Mouse (Mus musculus) forebrain, embryonic 14.5 days (tissue): ENCODE measurements around the gene Desi2. TPM values are rescaled to one million over a fixed set of nuclear protein-coding genes. Genes with fewer than 3 reads are reported as not detected.
A peak's percentile ranks its signal among the peaks of the same experiment; 100 is the strongest.
"Not testable (repeated sequence)": the region's sequence is repeated elsewhere in the genome, so short reads cannot be mapped to it uniquely, and the experiment has no call there.

Source experiments
- ATAC-seq: fragments of 200-750 bp; cut with Nextera tagmentation; 2 replicates; pipeline ENCODE4 v1.8.0; 2017; ENCODE audit warnings: mild to moderate bottlenecking, moderate library complexity
- DNase-seq: peaks from one replicate; pipeline ENCODE4 v3.0.0-alpha.2; 2015; ENCODE audit warnings: low spot score
- H3K27ac ChIP-seq: fragments of 300-500 bp; sonication (generic); 2 replicates; pipeline ENCODE4 v1.5.1; 2014; ENCODE audit warnings: low read depth, mild to moderate bottlenecking, control low read depth, low read length, moderate library complexity
- H3K27me3 ChIP-seq: fragments of 300-500 bp; sonication (generic); replicated peaks from 2 replicates; pipeline ENCODE4 v1.6.1; 2014; ENCODE audit warnings: low read length, control low read depth, mixed read lengths; ENCODE audit not compliant: control insufficient read depth, insufficient read depth
- H3K36me3 ChIP-seq: fragments of 300-500 bp; sonication (generic); 2 replicates; pipeline ENCODE4 v1.6.1; 2014; ENCODE audit warnings: low read length, control low read depth; ENCODE audit not compliant: control insufficient read depth, insufficient read depth
- H3K4me1 ChIP-seq: fragments of 300-500 bp; sonication (generic); 2 replicates; pipeline ENCODE4 v1.6.1; 2014; ENCODE audit warnings: antibody characterized with exemption, low read length, control low read depth; ENCODE audit not compliant: control insufficient read depth, insufficient read depth
- H3K4me2 ChIP-seq: fragments of 300-500 bp; sonication (generic); 2 replicates; pipeline ENCODE4 v1.6.1; 2014; ENCODE audit warnings: mild to moderate bottlenecking, control low read depth, low read length
- H3K4me3 ChIP-seq: fragments of 300-500 bp; sonication (generic); 2 replicates; pipeline ENCODE4 v1.5.1; 2014; ENCODE audit warnings: low read depth, low read length, control low read depth
- H3K9ac ChIP-seq: fragments of 300-500 bp; sonication (generic); 2 replicates; pipeline ENCODE4 v1.6.1; 2014; ENCODE audit warnings: mild to moderate bottlenecking, low read length, control low read depth, moderate library complexity
- H3K9me3 ChIP-seq: fragments of 300-500 bp; sonication (generic); replicated peaks from 2 replicates; pipeline ENCODE4 v1.6.1; 2016; ENCODE audit warnings: low read length, control low read depth, mixed read lengths; ENCODE audit not compliant: control insufficient read depth
- WGBS: fragments of 180-500 bp; shearing (Covaris S2); extraction: QIAGEN DNeasy Blood & Tissue Kit; methylation state at CpG from one replicate; pipeline ENCODE4 v1.1.7; 2014; 5-methylcytosine and 5-hydroxymethylcytosine counted together
- polyA plus RNA-seq: library from polyadenylated mRNA; unstranded; fragments of >200 nt; fragmentation: Nextera tagmentation; extraction: Ambion mirVana; gene quantifications from 2 replicates; pipeline ENCODE4 v1.2.1, GENCODE M21; 2014

Gene Desi2
- polyA plus RNA-seq, 1 experiment from 2014 or later, result 10.2 TPM

GRCm38 (mm10) chr1:178209966-178210365 lies 22.7 kb downstream of the Desi2 start:
- Histone ChIP-seq H3K4me3 (no peak overlapping the region), H3K36me3 (no peaks in the 10 kb centered on the region), H3K27me3 (no peaks in the 10 kb centered on the region), H3K9me3 (no peaks in the 10 kb centered on the region), H3K4me1 (no peaks in the 10 kb centered on the region), H3K9ac (no peak overlapping the region), H3K4me2 (no peak overlapping the region), H3K27ac (no peak overlapping the region)
- ATAC-seq (no peak), DNase-seq (no peak)

GRCm38 (mm10) chr1:178217157-178217556 lies 29.9 kb downstream of the Desi2 start:
- Histone ChIP-seq H3K27me3 (no peaks in the 10 kb centered on the region), H3K4me1 (no peaks in the 10 kb centered on the region), H3K9me3 (no peaks in the 10 kb centered on the region), H3K4me2 (no peak overlapping the region), H3K9ac (no peak overlapping the region), H3K36me3 (no peaks in the 10 kb centered on the region), H3K27ac (no peak overlapping the region), H3K4me3 (no peak overlapping the region)
- ATAC-seq (no peak), DNase-seq (no peak)

- H3K9me3 ChIP-seq, result no peaks in the 10 kb centered on the region
- no peak overlapping the region for H3K4me2 ChIP-seq
- H3K4me3 ChIP-seq, result no peak overlapping the region
- H3K27me3 ChIP-seq, result no peaks in the 10 kb centered on the region
- H3K9ac ChIP-seq, result no peak overlapping the region
- no peaks in the 10 kb centered on the region for H3K36me3 ChIP-seq
- no peaks in the 10 kb centered on the region for H3K4me1 ChIP-seq
- DNase-seq (no peak), ATAC-seq (no peak)
- no peak overlapping the region for H3K27ac ChIP-seq
Measured at GRCm38 (mm10) chr1:178218305-178218704, 31.1 kb downstream of the Desi2 start.

DNA sequence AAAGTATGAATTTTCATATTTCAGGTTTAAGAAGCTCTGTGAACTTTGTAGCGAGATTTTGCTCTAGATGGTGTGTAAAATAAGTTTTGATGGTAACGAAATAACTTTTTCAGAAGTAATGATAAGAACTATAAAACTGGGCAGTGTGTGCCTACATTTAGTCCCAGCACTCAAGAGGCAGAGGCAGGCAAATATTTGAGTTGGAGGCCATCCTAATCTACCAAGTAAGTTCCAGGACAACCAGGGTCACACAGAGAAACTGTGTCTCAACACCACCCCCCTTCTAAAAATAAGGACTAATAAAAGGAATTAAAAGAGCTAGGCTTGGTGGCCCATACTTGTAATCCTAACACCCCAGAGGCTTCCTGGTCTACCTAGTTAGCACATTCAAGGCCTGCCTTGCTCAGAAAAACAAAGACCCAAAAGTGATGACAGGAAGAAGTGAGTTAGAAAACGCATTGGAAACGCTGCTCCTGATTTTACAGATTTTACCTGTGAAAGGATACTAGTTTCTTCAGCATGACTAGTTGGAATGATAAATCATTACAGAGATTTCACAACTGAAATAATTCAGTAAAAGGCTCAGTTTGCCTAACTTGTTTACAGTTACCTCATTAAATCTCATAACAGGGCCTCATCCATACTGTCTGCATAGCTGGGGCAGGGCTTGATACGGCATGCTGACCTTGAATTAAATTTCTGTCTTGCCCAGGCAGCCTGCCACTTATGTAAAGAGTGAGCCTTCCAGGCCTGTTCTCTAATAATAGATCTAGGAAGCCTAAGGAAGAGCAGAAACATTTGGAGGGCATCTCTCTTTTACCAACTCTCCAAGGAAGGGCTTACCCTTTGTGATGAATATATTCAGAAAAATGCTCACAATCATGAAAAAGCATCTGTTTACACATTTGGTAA lies 32.2 kb downstream of the Desi2 start:
- Histone ChIP-seq H3K4me1 (no peaks in the 10 kb centered on the region), H3K27ac (no peak overlapping the region), H3K4me2 (no peak overlapping the region), H3K9ac (no peak overlapping the region), H3K27me3 (no peaks in the 10 kb centered on the region), H3K36me3 (no peaks in the 10 kb centered on the region), H3K4me3 (no peak overlapping the region), H3K9me3 (0 out of 2 replicates have a peak, but pooled peaks cover under 1% of the 10 kb centered on the region)
- ATAC-seq (no peak), DNase-seq (no peak)
- 85% methylated on average over 5 of the region's 5 CpGs for WGBS

DNA sequence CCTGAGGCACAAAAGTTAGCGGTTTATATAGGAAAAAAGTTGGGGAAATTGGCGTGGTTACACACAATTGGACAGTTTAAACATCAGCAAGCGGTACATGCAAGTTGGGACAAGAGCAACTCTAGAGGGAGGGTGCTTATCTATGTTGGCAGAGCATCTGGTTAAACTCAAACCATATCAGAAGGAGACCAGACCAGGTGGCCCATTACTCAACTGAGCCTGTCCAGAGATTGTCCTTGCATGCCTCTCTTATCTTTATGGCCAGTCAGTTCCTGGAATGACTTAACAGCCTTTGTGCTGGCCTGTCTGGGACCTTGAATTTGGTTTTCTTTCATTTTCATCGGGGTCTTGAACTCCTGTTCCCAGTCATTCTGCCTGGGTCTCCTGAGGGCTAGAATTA lies 41.7 kb downstream of the Desi2 start:
- 99% methylated on average over 4 of the region's 4 CpGs for WGBS
- H3K9me3 ChIP-seq, result peaks cover 15% of the 10 kb centered on the region; the same call in 1 of the 2 replicates
- not testable (repeated sequence) for H3K9ac ChIP-seq, H3K4me2 ChIP-seq, H3K27ac ChIP-seq, H3K4me3 ChIP-seq, DNase-seq, H3K27me3 ChIP-seq, H3K36me3 ChIP-seq, ATAC-seq, H3K4me1 ChIP-seq

GRCm38 (mm10) chr1:178234109-178234508 lies 46.9 kb downstream of the Desi2 start:
- WGBS, result 82% methylated on average over 3 of the region's 3 CpGs
- no peak overlapping the region for H3K4me3 ChIP-seq
- no peak for DNase-seq
- no peaks in the 10 kb centered on the region for H3K27me3 ChIP-seq
- H3K4me2 ChIP-seq, result no peak overlapping the region
- H3K27ac ChIP-seq, result no peak overlapping the region
- no peaks in the 10 kb centered on the region for H3K9me3 ChIP-seq
- H3K9ac ChIP-seq, result no peak overlapping the region
- no peaks in the 10 kb centered on the region for H3K4me1 ChIP-seq
- no peak for ATAC-seq
- no peaks in the 10 kb centered on the region for H3K36me3 ChIP-seq

- WGBS, result 82% methylated on average over 2 of the region's 2 CpGs
- H3K9ac ChIP-seq, result no peak overlapping the region
- ATAC-seq (no peak), DNase-seq (no peak)
- no peak overlapping the region for H3K4me2 ChIP-seq
- H3K27me3 ChIP-seq, result no peaks in the 10 kb centered on the region
- no peaks in the 10 kb centered on the region for H3K9me3 ChIP-seq
- no peaks in the 10 kb centered on the region for H3K36me3 ChIP-seq
- no peaks in the 10 kb centered on the region for H3K4me1 ChIP-seq
- no peak overlapping the region for H3K27ac ChIP-seq
- H3K4me3 ChIP-seq, result no peak overlapping the region
Measured at GRCm38 (mm10) chr1:178235919-178236466, 48.8 kb downstream of the Desi2 start.

DNA sequence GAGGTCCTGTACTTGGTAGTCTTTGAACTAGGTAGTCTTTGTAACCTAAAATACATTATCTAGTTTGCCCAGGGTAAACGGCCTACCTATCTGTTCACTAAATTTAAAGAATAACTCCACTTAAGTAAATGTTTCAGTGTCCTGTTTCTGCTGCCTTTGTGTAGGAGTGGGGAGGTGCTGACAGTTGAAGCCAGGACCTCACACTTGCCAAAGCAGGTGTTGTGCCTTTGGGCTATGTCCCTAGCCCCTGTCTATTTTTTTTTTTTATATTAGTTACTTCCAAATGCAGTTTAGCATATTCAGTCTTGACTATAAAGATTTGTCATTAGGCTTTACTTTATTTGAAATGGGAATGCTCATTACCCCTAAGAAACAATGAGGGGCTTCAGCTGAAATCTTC lies 51.5 kb downstream of the Desi2 start:
- H3K4me3 ChIP-seq, result no peak overlapping the region
- no peaks in the 10 kb centered on the region for H3K36me3 ChIP-seq
- no peak overlapping the region for H3K27ac ChIP-seq
- no peaks in the 10 kb centered on the region for H3K27me3 ChIP-seq
- ATAC-seq, result no peak
- H3K9me3 ChIP-seq, result no peaks in the 10 kb centered on the region
- DNase-seq, result no peak
- no peak overlapping the region for H3K4me2 ChIP-seq
- no peak overlapping the region for H3K9ac ChIP-seq
- WGBS, result 100% methylated on average over 1 of the region's 1 CpGs
- no peaks in the 10 kb centered on the region for H3K4me1 ChIP-seq

DNA sequence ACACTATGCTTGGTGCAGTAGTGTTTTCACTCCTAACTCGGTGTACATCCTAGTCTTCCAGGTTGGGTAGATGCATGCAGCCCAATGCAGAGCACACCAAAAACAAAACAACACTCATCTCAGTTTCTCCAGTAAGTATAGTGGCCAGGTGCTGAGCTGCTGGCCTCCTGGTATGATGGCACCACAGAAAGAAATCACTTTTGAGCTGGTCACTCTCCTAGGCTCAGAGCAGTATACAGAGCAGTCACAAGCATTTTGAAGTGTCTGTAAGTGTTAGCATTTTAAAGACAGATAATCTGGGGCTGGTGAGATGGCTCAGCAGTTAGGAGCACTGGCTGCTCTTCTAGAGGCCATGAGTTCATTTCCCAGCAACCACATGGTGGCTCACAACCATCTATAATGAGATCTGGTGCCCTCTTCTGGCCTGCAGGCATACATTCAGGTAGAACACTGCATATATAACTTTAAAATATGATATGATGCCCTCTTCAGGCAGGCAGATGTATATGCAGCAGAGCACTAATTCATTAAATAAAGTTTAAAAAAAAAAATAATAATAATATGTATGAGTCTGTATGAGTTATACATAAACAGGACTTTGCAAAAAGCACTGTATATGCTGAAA lies 54.8 kb downstream of the Desi2 start:
- no peak overlapping the region for H3K4me3 ChIP-seq
- H3K9ac ChIP-seq, result no peak overlapping the region
- no peak overlapping the region for H3K4me2 ChIP-seq
- H3K4me1 ChIP-seq, result no peaks in the 10 kb centered on the region
- DNase-seq, result peak; percentile 6
- no peak overlapping the region for H3K27ac ChIP-seq
- peaks cover 3% of the 10 kb centered on the region; the same call in 1 of the 2 replicates for H3K36me3 ChIP-seq
- no peak for ATAC-seq
- no peaks in the 10 kb centered on the region for H3K9me3 ChIP-seq
- WGBS, result 97% methylated on average over 1 of the region's 1 CpGs
- no peaks in the 10 kb centered on the region for H3K27me3 ChIP-seq
